Mouse (Mus musculus) common myeloid progenitor, adult 5-6 weeks (primary cell): Measurements from ENCODE around the gene Grhl1. TPM values are rescaled to one million over a fixed set of nuclear protein-coding genes. Genes with fewer than 3 reads are reported as not detected.
A peak's percentile ranks its signal among the peaks of the same experiment; 100 is the strongest.

ENCODE experiments used
- ATAC-seq: replicated peaks from 2 replicates; pipeline ENCODE4 v1.8.0; 2016; ENCODE audit warnings: low read depth, mild to moderate bottlenecking, moderate TSS enrichment, inconsistent platforms; ENCODE audit not compliant: poor library complexity, severe bottlenecking
- total RNA-seq: library from RNA; stranded (forward); fragments of 200-1000, 187-1606 nt; gene quantifications from 2 replicates; pipeline ENCODE4 v1.2.3, GENCODE M21; 2017

The Grhl1 gene
- total RNA-seq, 1 experiment from 2014 or later = 0.59 TPM

- ATAC-seq = no peak
Measured at GRCm38 (mm10) chr12:24584835-24585234, 12.8 kb downstream of the Grhl1 start.

DNA sequence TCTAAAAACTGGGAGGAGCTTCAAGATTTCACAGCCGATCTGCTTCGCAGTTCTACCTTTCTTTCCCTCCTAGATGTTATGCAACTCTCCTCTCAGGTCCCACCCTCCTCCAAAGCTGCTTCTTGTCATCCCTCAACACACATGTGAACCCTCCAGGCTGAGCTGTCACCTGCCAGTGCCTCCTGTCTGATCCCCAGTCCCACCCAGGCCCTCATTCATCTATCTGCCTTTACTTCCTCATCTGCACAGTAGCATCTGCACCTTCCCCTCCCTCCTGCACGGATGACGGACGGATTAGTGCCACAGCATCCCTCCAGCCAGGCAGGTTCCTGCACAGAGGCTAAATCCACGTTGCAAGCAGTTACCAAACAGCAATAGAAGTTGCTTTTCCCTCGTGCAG lies 14.1 kb downstream of the Grhl1 start:
- ATAC-seq = no peak

- no peak for ATAC-seq
Measured at GRCm38 (mm10) chr12:24590371-24590770, 18.3 kb downstream of the Grhl1 start.

DNA sequence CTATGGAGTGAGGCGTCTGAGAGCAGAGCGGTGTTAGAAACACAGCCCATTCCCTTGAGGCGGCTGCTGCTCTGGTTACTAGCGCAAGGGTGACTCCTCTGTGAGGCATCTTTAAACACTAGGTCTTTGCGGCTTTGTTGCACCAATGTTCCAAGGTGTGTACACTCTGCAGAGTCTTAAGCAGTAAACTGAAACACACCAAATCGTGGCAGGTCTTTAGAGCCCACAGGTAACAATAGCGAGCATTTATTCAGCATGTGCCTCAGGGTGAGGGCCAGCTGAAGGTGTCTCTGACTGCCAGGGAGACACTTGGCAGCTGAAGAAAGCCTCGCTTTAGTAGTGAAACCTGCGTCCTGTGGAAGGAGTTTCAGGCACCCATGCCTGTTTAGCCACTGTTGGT lies 20.0 kb downstream of the Grhl1 start:
- ATAC-seq = no peak; the same call in 1 of the 2 replicates

DNA sequence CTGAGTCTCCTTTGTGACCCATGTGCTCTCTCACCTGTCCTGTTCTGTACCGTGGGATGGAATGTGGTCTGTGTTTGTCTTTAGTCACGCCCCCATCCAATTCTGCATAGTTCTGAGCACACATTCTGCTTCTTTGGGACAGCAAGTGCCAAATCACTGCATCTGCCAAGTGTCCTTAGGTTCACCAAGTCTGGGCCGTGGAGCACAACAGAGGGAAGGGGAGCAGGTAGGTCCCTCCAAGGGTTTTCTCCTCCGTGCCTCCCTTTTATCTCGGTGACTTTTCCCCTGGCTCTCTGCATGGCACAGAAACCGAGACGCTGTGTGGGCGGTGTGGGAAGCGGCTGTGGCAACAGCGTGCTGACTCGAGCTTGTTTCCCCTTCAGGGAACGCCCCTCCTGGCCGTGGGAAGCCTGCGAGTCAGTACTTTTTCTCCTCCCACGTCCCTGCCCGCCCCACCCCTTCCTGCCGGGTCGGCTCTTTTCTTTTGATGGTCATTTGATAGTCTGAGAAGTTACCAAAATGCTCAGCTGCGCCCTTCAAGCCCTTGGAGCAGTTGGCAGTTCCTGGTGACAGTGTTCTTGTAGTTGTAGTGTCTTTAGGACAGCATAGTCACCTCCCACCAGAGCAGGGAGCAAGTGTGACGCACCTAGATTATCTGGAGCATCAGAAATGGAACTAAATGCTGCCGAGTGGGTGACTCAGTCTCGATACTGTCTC lies 21.0 kb downstream of the Grhl1 start:
- ATAC-seq = peak; percentile 92

- no peak for ATAC-seq
Measured at GRCm38 (mm10) chr12:24597376-24597775, 25.3 kb downstream of the Grhl1 start.

GRCm38 (mm10) chr12:24599366-24599895 lies 27.3 kb downstream of the Grhl1 start:
- ATAC-seq = no peak

DNA sequence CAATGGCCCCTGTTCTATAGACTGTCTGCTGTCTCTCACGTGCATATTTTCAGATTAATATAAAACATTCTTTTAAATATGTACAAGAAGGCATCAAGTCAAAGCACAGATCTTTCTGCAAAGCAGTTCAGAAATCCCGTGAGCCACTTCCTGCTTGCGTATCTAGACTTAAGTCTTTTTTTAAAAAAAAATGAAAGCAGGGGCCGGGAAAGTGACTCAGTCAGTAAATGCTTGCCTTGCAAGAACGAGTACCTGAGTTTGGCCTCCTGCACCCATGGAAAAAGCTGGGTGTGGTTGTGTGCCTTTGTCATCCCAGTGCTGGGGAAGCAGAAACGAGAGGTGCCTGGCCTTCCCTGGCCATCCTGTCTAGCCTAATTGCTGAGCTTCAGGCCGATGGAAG lies 28.0 kb downstream of the Grhl1 start:
- no peak for ATAC-seq

- ATAC-seq = peak; percentile 95
Measured at GRCm38 (mm10) chr12:24600806-24601205, 28.7 kb downstream of the Grhl1 start.

- ATAC-seq = peak; percentile 73
Measured at GRCm38 (mm10) chr12:24603266-24603665, 31.2 kb downstream of the Grhl1 start.

- no peak for ATAC-seq
Measured at GRCm38 (mm10) chr12:24606166-24606565, 34.1 kb downstream of the Grhl1 start.

- ATAC-seq = no peak
Measured at GRCm38 (mm10) chr12:24612591-24612990, 40.5 kb downstream of the Grhl1 start.

DNA sequence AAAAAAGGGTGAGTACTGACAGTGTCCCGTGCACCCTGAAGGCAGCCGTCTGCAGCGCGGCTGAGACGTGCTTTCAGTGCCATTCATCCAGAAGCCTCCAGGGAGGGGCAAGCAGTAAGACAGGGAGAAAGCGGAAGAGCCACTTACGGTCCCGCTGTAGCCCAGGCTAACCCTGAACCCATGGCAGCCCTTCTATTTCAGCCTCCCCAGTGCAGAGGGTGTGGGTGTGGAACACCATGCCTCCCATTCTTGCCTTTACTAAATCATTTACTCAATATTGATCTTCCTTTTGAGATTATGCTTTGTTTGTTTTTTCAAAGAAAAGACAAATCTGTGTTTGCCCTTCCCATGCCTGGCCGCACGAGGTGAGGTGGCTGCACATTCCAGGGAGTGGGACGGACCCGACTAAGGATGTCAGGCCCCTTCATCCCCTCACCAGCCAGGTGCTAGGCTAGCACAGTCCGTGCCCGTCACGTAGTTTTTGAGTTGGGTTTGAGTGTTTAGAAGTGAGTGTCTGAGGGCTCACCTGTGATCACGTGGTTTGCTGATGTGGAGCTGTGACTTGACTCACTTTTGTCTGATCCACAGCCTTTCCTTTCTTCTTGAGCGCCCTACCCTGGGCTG lies 42.5 kb downstream of the Grhl1 start:
- ATAC-seq = no peak

- no peak for ATAC-seq
Measured at GRCm38 (mm10) chr12:24615140-24615539, 43.1 kb downstream of the Grhl1 start.

DNA sequence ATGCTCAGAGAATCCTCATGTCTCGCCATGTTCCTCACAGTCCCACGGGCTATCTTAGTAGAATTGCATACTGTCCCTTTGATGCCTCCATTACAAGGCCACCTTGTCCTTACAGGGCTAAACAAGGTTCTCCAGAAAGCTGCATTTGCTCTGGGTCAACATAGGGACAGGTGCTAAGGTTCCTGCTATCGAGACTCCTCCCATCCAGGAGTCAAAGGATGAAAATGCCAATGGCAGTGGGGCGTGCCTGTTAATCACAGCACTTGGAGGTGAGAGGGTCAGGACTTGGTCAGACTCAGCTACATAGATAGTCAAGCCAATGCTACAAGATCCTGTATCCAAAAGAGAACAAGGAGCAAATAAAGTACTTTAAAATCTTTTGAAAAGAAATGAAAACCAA lies 47.4 kb downstream of the Grhl1 start:
- no peak for ATAC-seq

DNA sequence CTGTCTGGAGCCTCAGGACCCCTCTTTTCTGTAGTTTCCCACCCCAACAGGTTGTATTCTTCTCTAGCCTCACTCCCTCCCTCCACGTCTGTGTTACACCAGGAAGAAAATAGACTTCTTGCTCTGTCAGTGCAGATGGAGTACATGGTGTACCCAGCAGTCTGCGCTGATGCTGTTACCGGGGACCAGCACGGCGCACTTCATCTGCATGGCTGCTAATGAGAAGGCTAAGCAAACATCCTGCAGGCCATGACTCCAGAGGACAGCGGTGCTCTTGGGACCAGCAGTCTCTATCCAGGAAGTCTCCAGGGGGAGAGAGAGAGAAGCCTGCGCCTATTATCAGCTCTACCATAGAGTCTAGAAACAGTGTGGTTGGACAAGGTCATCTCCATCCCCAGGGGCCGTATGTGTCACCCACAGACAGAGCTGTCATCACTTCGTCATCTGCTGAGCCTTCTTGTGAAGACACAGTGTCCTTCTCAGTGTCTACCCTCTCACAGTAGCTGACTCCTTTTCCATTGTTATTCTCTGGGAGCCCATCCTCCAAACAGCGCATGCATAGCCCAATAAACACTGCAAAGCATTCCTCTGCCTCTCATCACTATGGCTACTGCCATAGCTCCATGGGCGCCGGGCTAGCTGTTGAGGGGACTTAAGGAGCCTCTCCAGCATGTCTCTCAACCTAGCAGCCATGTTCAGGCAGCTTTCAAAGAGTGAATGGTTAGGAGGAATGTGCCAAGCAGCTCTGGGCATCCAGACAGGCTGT lies 51.6 kb downstream of the Grhl1 start:
- no peak for ATAC-seq

- ATAC-seq = no peak
Measured at GRCm38 (mm10) chr12:24626401-24626800, 54.3 kb downstream of the Grhl1 start.

- ATAC-seq = no peak
Measured at GRCm38 (mm10) chr12:24627215-24627614, 55.1 kb downstream of the Grhl1 start.

GRCm38 (mm10) chr12:24630220-24630619 lies 58.1 kb downstream of the Grhl1 start:
- ATAC-seq = peak; percentile 80

DNA sequence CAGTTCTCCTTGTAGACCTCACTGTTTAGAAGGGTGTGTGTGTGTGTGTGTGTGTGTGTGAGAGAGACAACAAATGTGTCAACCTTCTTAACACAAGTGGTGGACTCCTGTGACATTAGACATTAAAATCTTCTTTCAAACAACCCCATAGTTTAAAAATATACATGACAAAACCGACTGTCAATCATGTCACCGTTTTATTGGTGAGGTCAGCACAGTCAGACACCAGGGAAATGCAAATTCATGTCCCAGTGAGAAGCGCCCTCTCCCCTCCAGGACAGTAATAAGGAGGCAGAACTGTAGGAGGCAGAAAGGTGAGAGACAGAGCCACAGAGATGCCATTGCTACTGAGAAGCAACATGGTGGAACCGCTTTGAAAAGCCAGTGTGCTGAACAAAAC lies 60.3 kb downstream of the Grhl1 start:
- no peak for ATAC-seq

DNA sequence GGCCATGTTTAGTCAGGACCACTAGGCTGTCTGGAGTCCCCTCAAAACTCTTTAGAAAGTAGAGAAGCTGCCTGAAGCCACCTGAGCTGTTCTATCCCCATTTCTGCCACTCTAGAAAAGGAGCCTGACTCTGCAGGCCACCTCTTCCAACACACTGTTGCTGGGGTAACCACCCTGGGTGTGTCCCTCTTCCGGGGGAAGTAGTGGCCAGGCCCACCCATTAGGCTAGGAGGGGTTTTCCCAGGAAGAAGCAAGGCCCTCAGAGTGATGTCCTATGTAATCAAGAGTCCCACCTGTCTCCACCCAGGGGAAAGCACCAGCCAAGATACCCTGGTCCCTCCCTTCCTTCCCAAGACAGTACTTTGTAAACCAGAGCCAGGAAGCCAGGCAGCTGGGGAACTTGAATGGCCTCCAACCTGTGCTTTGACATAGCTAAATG lies 61.7 kb downstream of the Grhl1 start:
- ATAC-seq = peak; percentile 50
